Mouse (Mus musculus) lung, postnatal 0 days (tissue): Measurements from ENCODE around the gene Psmb3. TPM values are rescaled to one million over a fixed set of nuclear protein-coding genes. Genes with fewer than 3 reads are reported as not detected.
A peak's percentile ranks its signal among the peaks of the same experiment; 100 is the strongest.

Source experiments
- ATAC-seq: fragments of 200-750 bp; cut with Nextera tagmentation; 2 replicates; pipeline ENCODE4 v1.8.0; 2017; ENCODE audit warnings: moderate library complexity
- DNase-seq: peaks from one replicate; pipeline ENCODE4 v3.0.0-alpha.2; 2016; ENCODE audit warnings: low spot score
- H3K27ac ChIP-seq: fragments of 300-500 bp; sonication (generic); 2 replicates; pipeline ENCODE4 v1.5.1; 2014; ENCODE audit warnings: antibody characterized with exemption, mild to moderate bottlenecking, low read length, mixed read lengths
- H3K27me3 ChIP-seq: fragments of 300-500 bp; sonication (generic); replicated peaks from 2 replicates; pipeline ENCODE4 v1.6.1; 2014; ENCODE audit warnings: low read length, mixed read lengths; ENCODE audit not compliant: insufficient read depth
- H3K36me3 ChIP-seq: fragments of 300-500 bp; sonication (generic); 2 replicates; pipeline ENCODE4 v1.6.1; 2014; ENCODE audit warnings: low read length, mixed read lengths; ENCODE audit not compliant: insufficient read depth
- H3K4me1 ChIP-seq: fragments of 300-500 bp; sonication (generic); 2 replicates; pipeline ENCODE4 v1.6.1; 2014; ENCODE audit warnings: antibody characterized with exemption, low read depth, low read length, mixed read lengths; ENCODE audit not compliant: insufficient read depth
- H3K4me2 ChIP-seq: fragments of 300-500 bp; sonication (generic); replicated peaks from 2 replicates; pipeline ENCODE4 v1.6.1; 2014; ENCODE audit warnings: low read depth, mild to moderate bottlenecking, low read length, moderate library complexity, mixed read lengths
- H3K4me3 ChIP-seq: fragments of 300-500 bp; sonication (generic); 2 replicates; pipeline ENCODE4 v1.5.1; 2014; ENCODE audit warnings: low read depth, low read length
- H3K9ac ChIP-seq: fragments of 300-500 bp; sonication (generic); replicated peaks from 2 replicates; pipeline ENCODE4 v1.6.1; 2014; ENCODE audit warnings: low read depth, mild to moderate bottlenecking
- H3K9me3 ChIP-seq: fragments of 300-500 bp; sonication (generic); 2 replicates; pipeline ENCODE4 v1.6.1; 2016; ENCODE audit warnings: low read length, mixed read lengths
- CTCF ChIP-seq: IDR thresholded peaks from 2 replicates; pipeline ENCODE4 v1.5.1; 2016; ENCODE audit warnings: antibody characterized with exemption, mild to moderate bottlenecking
- EP300 ChIP-seq: IDR thresholded peaks from 2 replicates; pipeline ENCODE4 v1.6.1; 2016; ENCODE audit warnings: antibody characterized with exemption, mild to moderate bottlenecking, control low read depth
- WGBS: fragments of 180-500 bp; shearing (Covaris S2); extraction: QIAGEN DNeasy Blood & Tissue Kit; methylation state at CpG from one replicate; pipeline ENCODE4 v1.1.7; 2014; 5-methylcytosine and 5-hydroxymethylcytosine counted together
- polyA plus RNA-seq: library from polyadenylated mRNA; unstranded; fragments of >200 nt; fragmentation: Nextera tagmentation; extraction: Ambion mirVana; gene quantifications from 2 replicates; pipeline ENCODE4 v1.2.1, GENCODE M21; 2015

The Psmb3 gene
- polyA plus RNA-seq, 1 experiment from 2014 or later: 419 TPM

GRCm38 (mm10) chr11:97658751-97659266, 44.4 kb upstream of the Psmb3 start:
- TF ChIP-seq EP300 (no peak), CTCF (no peak)
- H3K4me2 ChIP-seq: peak overlapping the region; percentile 81
- H3K27me3 ChIP-seq: 0 out of 2 replicates have a peak, but pooled peaks cover 5% of the 10 kb centered on the region
- no peaks in the 10 kb centered on the region for H3K36me3 ChIP-seq
- no peak overlapping the region for H3K4me3 ChIP-seq
- 0 out of 2 replicates have a peak overlapping the region, but pooled peaks have one; percentile 78 for H3K9ac ChIP-seq
- no peak for ATAC-seq
- WGBS: 42% methylated on average over 11 of the region's 11 CpGs
- no peaks in the 10 kb centered on the region for H3K9me3 ChIP-seq
- DNase-seq: peak; percentile 8
- H3K4me1 ChIP-seq: peaks cover 22% of the 10 kb centered on the region
- no peak overlapping the region; the same call in 1 of the 2 replicates for H3K27ac ChIP-seq

- 0 out of 2 replicates have a peak, but pooled peaks cover 5% of the 10 kb centered on the region for H3K27me3 ChIP-seq
- ATAC-seq (no peak), DNase-seq (peak; percentile 46)
- H3K9ac ChIP-seq: peak overlapping the region; percentile 78
- peaks cover 22% of the 10 kb centered on the region for H3K4me1 ChIP-seq
- peak overlapping the region; percentile 94 for H3K27ac ChIP-seq
- peak overlapping the region; percentile 81 for H3K4me2 ChIP-seq
- TF ChIP-seq CTCF: no peak
- no peak for TF ChIP-seq EP300
- H3K4me3 ChIP-seq: peak overlapping the region; percentile 86
- H3K36me3 ChIP-seq: no peaks in the 10 kb centered on the region
- H3K9me3 ChIP-seq: no peaks in the 10 kb centered on the region
- WGBS: 6% methylated on average over 13 of the region's 13 CpGs
These were observed 43.8 kb upstream of the Psmb3 start for GRCm38 (mm10) chr11:97659267-97659989.

DNA sequence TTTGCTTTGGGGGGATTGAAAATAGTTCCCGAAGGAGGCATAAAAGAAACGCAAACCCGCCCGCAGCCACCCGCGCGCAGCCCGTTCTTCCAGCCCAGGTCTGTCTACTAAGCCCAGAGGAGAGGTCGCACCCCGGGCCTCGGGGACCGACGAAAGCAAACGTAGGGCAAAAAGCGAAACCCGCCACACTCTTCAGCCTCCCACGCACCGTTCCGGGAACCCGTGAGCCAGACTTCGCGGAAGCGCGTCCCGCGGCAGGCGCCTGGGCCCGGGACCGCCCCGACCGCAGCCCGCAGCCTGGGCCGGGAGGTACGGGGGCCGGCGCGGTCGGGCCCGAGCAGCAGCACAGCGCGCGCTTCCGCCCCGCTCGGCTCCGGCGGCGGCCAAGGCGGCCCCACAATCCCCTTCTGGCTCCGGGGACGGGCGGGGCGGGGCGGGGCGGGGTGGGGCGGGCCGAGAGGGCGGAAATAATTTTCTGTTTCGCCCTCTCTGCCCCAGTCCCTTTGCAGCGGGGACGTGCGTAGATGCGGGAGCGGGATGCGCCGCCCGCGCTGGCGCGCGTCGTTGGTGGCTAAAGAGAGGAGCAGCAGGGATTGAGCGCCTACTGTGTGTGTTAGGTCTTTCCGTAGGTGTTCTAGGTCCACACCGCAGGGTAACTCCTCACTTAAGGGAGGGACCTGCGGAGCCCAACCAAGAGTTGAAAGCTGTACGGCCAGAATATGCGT, 43.0 kb upstream of the Psmb3 start:
- WGBS: under 1% methylated on average over 54 of the region's 78 CpGs
- Histone ChIP-seq H3K27me3 (0 out of 2 replicates have a peak, but pooled peaks cover 5% of the 10 kb centered on the region), H3K9me3 (no peaks in the 10 kb centered on the region), H3K4me2 (peak overlapping the region; percentile 81), H3K9ac (peak overlapping the region; percentile 78), H3K27ac (peak overlapping the region; percentile 94), H3K36me3 (no peaks in the 10 kb centered on the region), H3K4me1 (peaks cover 22% of the 10 kb centered on the region), H3K4me3 (peak overlapping the region; percentile 86)
- no peak for TF ChIP-seq CTCF
- TF ChIP-seq EP300: no peak
- peak; percentile 91 for DNase-seq
- peak; percentile 79 for ATAC-seq

- peak overlapping the region; percentile 86 for H3K4me3 ChIP-seq
- ATAC-seq (no peak), DNase-seq (peak; percentile 12)
- H3K27me3 ChIP-seq: 0 out of 2 replicates have a peak, but pooled peaks cover 5% of the 10 kb centered on the region
- H3K27ac ChIP-seq: peak overlapping the region; percentile 94
- H3K9ac ChIP-seq: 0 out of 2 replicates have a peak overlapping the region, but pooled peaks have one; percentile 78
- 5% methylated on average over 27 of the region's 27 CpGs for WGBS
- H3K36me3 ChIP-seq: no peaks in the 10 kb centered on the region
- H3K4me1 ChIP-seq: peaks cover 22% of the 10 kb centered on the region
- no peaks in the 10 kb centered on the region for H3K9me3 ChIP-seq
- H3K4me2 ChIP-seq: peak overlapping the region; percentile 81
- TF ChIP-seq CTCF: no peak
- TF ChIP-seq EP300: no peak
These were observed 42.2 kb upstream of the Psmb3 start for GRCm38 (mm10) chr11:97660734-97661647.

DNA sequence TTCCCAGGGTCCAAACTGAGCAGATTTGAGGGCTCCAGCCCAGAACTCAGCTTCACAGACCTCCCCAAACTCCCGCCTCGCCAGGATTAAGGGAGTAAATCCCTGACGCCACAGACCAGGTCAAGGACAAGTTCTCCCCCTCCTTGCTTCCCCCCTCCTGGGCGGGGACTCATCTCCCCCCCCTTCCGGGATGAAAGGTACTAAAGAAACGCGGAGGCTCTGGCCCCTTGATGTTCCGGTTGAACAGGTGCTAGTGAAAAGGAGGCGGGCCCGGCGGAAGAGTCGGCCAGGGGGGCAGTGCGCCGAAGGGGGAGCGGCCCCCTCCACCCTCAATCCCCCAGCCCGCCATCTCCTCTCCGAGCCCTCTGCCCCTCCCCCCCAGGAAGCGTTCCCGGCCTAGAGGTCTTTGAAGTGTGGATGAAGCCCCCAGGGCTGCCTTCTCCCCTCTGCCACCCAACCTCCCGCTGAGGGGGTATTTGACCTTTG, 41.5 kb upstream of the Psmb3 start:
- peak; percentile 91 for DNase-seq
- 0 out of 2 replicates have a peak overlapping the region, but pooled peaks have one; percentile 34 for H3K9ac ChIP-seq
- ATAC-seq: peak; percentile 37
- no peak for TF ChIP-seq CTCF
- no peak for TF ChIP-seq EP300
- 0 out of 2 replicates have a peak, but pooled peaks cover 5% of the 10 kb centered on the region for H3K27me3 ChIP-seq
- peak overlapping the region; percentile 86 for H3K4me3 ChIP-seq
- H3K4me1 ChIP-seq: peaks cover 22% of the 10 kb centered on the region
- peak overlapping the region; percentile 81 for H3K4me2 ChIP-seq
- no peaks in the 10 kb centered on the region for H3K36me3 ChIP-seq
- peak overlapping the region; percentile 94 for H3K27ac ChIP-seq
- H3K9me3 ChIP-seq: no peaks in the 10 kb centered on the region
- WGBS: 0% methylated on average over 14 of the region's 20 CpGs
